Mouse (Mus musculus) adrenal gland, postnatal 4 days (tissue): ENCODE results near the gene Lama4. TPM values are rescaled to one million over a fixed set of nuclear protein-coding genes. Genes with fewer than 3 reads are reported as not detected.

Experiments
- DNase-seq, 2 experiments: peaks; one replicate each; pipeline ENCODE4 v3.0.0; 2021 to 2022; ENCODE audit warnings: low spot score in 2 of 2, mixed read lengths in 2 of 2
- long read RNA-seq, 2 experiments: library from polyadenylated mRNA; stranded (forward); transcript quantifications; one replicate each; pipeline ENCODE4 v2.0.0; 2021
- total RNA-seq, 2 experiments: library from RNA; stranded (reverse); gene quantifications; 2 replicates each; pipeline ENCODE4 v1.2.3; 2021

Gene Lama4
- total RNA-seq, result 100 to 1,000 TPM; 115 to 122 TPM
- long read RNA-seq, experiment 1, full-length matches to known transcripts, result 5 of 11 reads
- long read RNA-seq, experiment 1, partial matches to known transcripts, result 5 of 11 reads
- long read RNA-seq, experiment 1, other reads (novel, unspliced or antisense), result 1 of 11 reads
- long read RNA-seq, experiment 2, full-length matches to known transcripts, result 22 of 50 reads
- long read RNA-seq, experiment 2, partial matches to known transcripts, result 22 of 50 reads
- long read RNA-seq, experiment 2, other reads (novel, unspliced or antisense), result 6 of 50 reads

DNA sequence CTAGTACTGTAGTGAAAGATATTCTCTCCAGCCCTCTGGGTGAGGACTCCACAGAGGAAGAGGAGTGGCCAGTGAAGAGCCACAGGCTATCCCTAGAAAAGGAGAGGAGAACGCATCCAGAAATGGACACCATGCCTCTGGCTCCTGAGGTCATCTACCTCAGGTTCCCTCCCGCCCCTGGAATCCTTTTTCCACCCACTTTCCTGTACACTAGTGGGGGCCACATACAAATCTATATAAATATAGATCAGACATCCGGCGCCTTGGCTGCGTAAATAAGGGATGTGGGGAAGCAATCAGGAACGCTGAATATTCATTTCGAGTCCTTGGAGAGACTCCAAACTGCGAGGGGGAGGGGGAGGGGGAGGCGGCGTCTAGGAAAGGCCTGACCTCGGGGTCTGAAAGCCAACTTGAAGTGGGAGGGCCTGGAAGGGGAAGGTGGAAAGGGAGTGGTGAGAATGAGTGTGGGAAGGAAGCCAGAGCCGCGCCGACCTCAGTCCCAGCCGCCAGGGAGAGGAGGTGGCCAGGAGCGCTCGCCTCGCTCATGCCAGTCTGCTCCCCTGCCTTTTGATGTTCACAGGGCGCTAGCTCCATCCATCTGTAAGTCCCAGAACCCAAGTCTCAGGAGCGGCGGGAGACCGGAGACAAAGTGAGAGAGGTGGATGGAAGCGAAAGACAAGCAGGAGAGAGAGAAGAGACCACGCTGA lies at the start of gene Lama4:
Gene Lama4 (plus strand): TSS at position 441 of the 707 bp plus-strand sequence.
- peak; percentile 28 to 51 for DNase-seq

DNA sequence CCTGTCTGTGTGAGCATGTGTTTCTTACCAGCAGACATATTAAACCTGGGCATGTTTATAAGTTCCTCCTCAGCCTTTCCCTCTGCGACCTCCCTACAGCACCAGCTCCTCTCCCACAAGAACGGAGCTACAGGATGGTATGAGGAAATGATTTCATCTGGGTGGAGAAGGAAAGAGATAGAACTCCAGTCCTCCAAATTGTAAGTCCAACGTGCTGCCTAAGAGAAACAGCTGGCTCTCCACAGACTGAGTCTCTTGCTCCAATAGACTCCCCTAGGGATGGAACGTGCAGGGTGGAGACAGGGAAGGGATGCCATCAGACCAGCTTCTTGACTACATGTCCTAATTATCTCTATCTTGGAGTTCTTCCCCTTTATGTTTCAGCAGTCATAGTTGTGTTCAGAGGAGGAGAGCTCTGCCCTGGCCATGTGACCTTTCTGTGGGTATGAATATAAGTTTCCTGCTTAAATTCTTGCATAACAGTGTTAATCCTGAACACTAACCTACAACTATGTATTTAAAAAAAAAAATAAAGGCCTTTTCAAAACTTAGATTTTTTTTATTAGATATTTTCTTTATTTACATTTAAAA lies 49.2 kb upstream of the Lama4 start:
- DNase-seq, result no peak

DNA sequence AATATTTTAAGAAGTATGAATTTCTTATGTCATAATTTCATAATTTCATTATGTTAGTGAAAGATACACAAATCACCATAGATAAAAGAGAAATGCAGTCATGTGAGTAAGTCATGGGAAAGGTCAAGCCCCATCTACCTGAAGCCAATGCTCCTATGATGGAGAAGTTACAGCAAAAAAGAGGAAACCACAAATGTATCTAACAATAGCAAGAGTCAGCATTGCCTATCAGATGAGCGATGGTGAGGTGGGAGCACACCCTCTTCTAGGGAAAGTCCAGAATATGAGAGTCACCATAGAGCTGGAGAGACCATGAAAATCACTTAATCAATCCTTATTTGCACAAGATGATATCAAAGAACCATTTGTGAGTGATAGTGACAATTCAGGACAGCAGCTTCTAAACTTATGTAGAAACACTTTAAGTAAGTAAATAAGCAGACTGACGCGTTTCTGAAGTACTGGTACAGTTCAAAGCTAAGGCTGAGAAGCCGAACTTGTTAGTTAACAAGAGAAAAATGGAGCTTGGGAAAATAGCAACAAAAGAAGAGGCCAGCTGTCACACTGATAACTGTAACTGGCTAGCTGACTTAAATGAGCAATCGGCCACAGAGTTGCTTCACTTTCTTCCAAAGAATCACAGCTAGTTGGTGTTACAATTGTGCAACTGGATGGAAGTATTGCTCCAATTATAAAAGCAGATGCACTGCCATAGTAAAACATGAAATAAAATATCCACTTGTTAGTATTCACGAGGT lies 36.2 kb upstream of the Lama4 start:
- no peak for DNase-seq

DNA sequence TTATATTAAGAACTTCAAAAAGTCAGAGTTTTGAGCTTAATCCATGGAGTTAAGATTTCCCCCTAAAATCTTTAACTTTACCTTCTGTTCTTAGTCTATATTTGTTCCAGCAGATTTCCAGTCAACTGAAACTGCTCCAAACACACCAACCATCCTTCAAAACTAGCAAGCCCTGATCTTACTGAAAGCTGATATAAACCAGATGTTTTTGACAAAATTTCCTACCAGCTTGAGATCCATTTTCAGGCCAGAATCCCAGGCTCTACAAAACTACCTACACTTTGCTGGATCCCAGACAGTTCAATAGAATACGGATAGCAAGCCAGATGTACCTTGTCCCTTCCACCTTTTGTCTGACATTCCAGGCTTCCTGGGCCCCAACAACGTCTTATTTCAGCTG lies 20.6 kb upstream of the Lama4 start:
- DNase-seq, result no peak

DNA sequence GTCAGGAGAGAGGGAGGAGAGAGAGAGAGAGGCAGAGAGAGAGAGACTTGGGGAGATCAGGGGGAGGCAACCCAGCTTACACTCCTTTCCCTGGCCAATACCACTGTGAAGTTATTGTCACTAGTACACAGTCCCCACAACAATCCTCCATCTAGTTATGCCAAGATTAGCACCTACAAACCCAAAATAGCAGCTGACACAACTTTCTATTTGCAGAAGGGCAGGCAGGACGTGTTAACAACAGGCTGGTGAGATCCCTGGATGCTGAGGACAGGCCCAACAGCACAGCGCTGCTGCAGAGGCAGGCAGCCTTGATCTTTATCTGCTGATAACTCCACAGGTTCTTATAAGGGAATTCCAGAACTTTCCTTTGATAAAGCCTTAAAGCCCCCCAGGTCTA lies 3.4 kb upstream of the Lama4 start:
- DNase-seq, result no peak

DNA sequence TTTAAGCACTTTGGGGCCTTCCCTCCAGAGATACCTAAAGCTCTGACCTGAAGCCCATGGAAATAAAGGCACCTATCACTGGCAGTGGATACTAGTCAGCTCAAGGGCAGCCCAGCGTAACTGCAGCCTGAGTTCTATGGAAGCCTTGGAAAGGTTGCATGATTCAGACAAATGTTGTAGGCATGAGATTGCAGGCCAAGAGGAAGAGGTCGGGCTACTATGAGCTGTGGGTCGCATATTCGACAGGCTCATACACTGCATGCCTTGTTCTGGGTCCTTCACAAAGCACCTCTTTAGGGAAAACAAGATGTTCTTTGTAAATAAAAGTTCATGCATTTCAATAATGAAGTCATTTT lies 618 bp upstream of the Lama4 start:
- no peak for DNase-seq

DNA sequence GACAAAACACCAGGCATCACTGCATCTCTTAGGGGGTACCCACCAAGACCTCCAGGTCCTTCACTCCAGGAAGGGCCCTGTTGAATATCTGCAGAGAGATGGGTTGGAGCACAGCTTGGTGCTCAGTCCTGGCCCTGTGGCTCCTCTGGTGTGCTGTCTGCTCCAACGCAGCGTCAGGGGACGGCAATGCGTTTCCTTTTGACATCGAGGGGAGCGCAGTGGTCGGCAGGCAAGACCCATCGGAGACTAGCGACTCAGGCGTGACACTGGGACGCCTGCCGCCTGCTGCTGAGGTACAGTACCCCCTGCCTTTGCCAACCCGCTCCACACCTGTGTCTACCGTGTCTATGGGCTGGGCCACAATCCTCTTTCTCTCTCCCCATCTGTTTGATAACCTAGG lies 542 bp downstream of the Lama4 start:
- DNase-seq, result no peak

DNA sequence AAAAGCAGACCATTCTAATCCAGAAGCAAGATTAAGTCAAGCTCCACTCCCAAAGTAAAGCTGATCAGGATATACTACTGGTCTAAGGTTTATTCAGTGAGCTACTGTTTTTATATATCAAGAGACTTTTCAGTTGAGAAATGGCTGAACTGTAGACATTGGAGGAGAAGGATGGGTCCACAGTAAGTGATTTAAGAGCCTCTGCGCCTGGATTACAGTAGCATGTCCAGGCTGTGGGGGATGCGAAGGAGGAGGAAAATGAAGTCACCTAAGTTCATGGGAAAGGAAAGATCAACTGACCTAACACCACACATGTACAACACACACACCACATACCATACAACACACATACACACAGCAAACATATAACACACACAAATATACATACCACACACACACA lies 1.3 kb downstream of the Lama4 start:
- no peak for DNase-seq

DNA sequence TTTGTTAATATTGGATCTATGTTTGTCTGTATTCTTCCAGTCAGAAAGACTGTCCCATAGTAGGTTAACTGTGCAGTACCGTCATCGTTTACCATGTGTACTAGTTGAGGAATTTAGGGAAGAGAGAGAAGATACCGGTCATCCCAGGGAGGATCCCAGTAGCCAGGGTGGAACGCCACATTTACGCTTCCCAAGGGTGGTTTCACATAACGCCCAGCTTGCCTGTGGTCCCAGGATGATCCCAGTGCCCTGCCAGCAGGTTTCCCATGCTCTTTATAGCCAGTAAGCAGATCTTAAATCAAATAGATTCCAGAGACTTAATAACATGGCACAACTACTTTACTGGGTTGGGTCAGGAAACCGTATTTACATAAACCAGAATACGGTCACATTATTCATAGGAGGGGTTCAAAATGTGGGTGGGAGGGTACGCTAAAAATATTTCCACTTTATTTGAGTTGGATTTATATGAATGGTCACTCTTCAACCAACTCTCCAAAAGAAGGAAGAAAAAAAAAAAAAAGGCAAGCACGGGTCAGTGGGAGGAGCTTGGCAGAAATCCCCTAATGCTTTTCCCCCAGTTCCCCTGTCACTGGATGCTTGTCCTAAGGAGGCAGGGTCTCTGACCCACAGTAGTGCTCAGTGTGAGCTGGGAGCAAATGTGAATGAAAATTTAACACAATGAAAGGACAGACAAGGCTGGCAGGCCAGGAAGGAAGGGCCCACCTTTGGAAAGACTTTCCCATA lies 3.2 kb downstream of the Lama4 start:
- no peak for DNase-seq

DNA sequence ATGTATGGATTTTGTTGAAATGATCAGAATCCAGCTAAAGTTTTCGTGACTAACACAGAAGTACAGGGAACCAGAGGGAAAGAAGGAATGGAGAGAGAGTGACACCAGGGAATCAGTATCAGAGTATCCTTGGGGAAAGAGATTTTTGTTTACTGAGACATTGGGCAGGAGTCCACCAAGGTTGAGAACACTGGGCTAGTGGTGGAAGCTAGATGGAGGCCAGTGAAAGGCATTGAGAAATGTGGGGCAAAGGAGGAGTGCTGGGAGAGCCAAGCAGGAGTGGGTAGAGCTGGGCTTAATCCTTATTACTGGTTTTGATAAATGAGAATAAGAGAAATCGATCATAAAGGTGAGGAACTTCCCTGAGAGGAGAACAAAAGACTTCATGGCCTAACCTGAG lies 4.2 kb downstream of the Lama4 start:
- DNase-seq, result no peak

DNA sequence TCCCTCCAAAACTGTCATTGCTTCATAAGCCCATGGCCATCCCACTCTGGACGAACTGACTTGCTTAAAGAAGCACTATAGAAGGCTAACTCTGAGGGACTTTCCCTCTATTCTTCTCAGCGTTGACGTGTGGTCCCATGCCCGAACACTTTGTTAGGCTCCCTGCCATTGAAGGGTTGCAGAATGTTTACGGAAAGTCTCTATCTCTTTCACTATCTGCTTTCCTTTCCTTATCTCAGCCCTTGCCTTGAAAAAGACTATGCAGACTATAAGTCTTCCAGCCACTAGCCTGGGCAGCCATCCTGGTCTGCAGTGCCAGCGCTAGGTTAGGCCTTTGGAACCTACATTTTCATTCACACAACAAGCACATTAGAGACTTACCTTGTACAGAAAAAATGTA lies 4.7 kb downstream of the Lama4 start:
- no peak for DNase-seq

DNA sequence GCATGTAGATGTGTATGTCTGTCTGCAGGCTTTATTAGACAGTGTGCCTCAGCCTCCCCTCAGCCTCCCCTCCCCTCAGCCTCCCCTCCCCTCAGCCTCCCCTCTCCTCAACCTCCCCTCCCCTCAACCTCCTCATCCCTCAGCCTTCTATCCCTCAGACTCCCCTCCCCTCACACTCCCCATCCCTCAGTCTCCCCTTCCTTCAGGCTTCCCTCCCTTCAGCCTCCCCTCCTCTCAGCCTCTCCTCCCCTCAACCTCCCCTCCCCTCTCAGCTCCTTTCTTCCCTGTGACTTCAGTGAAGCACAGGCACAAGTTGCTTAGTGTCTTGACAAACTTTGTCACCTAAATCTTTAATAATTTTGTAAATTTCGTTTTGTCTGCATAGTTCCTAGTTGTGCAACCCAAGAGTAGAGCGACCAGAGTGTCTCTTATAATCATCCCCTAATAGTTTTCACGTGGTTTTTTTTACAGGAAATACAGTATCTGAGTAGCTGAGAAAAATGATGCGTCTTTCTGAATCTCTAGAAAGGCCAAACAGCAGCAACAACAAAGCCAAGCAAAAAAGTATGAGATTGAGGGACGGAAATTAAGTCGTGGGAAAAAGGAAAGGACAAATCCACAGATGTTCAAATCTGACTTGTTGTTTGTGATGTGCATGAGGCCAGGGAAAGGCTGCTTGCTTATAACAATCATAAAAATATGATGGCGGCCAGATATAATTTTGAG lies 7.1 kb downstream of the Lama4 start:
- no peak for DNase-seq

DNA sequence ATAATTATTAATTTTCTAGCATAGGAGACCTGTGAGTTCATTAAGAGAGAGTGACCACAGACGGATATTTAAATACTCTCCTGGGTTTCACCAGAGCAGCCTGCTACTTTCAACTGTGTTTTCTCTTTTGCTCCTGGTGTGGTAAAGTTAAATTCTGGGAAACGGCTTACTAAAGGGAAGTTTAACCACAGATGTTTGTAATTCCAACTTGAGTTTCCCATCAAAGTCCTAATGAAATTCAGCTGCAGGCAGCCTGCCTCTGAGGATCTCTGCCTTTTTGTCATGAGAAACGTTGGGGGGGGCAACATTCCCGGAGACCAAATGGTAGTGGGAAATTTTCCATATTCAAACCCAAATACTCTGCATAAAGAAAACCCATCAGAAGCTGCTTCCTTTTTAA lies 7.7 kb downstream of the Lama4 start:
- DNase-seq, result no peak

DNA sequence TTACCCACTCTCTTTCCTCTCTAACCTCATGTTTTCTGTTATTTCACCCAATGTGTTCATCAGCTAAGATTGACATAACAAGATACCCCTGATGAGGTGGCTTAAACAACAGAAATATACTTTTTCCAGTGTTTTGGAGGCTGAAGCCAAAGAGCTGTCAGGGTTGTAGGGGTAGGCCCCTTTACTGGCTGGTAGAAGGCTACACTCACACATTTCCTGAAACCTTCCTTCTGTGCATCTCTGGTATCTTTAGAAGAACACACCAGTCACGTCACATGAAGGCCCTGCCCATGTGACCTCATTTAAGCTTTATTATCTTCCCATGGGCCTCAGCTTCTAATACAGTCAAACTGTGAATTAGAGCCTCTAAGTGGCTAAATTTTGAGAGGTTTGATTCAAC lies 12.9 kb downstream of the Lama4 start:
- no peak for DNase-seq

DNA sequence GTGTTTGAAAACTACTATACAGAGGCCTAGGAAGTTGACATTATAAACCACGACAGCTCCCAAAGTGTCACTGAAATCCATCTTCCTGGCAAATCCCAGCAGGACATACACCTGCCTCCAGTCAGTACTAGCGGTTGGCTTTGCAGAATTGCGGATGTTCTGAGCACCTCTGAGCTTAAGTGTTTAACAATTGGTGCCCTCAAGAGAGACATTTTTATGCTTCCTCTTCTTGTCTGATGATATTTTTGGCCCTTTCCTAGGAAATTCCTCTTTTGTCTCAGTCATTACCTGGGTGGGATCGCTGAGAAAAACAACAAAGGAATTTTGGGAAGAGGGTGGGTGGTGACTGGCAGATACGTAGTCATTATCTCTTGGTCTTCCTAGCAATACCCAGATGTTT lies 14.4 kb downstream of the Lama4 start:
- no peak for DNase-seq

DNA sequence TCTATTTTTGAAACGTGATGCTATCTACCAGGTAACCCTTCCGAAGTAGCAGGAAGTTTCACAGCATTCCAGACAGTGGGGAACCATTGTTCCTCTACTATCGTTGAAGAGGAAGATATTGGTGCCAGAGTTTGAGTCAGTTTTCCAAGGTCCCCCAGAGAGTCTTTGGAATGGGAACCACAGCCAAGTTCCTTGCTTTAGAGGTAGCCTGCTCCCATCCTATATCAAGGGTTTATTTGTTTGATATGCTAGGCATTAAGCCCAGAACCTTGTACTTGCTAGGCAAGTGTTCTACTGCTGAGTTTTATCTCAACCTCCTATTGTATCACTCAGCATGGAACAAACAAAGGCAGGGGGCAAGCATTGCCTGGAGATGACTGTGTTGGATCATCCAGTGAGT lies 15.7 kb downstream of the Lama4 start:
- no peak for DNase-seq

DNA sequence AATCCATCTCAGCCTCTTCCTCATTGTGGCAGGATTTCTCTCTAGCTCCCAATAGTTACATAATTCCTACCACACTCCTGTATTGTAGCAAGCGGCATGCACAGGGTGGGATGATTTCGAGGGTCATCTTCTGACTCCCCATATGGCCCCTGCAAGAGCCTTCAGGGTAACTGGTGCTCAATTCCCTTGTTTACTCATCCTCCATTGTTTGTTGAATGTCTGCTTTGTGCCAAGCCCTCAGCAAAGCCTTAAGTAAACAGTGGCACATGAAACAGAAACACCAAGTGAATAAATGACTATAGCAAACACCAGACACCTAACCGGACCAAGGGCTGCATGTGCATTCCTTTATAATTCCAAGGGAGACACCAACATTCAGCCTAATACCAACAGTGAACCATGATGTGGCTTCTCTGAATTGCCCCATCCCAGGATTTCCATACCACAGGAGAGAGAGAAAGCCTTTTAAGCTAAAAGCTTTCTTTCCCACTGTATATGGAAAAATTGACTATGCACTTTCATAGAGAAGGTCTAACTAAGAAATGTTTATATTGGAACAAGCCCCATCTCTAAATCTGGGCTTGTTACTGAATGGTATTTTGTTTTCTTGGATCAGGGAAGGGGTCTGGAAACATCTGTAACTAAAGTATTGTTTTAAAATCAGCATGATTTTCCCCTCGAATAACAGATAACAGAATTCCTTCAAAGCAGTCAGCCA lies 19.2 kb downstream of the Lama4 start:
- no peak for DNase-seq

DNA sequence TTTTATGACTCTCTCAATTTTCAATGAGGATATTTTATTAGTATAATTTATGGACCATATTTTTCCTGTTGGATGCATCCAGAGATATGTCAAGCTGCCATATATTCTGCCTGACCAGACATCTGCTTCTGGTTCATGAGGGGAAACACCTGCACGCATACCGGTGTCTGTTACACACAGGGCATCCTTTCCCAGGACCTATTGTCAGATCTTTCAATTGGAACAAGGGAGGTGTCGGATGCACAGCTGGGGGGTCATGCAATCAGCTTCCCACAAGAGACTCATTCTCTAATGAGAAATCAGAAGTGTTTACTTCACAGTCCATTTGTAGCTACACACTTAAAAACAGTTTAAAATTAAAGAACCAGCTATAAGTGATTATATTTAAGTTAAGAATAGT lies 20.7 kb downstream of the Lama4 start:
- DNase-seq, result no peak

DNA sequence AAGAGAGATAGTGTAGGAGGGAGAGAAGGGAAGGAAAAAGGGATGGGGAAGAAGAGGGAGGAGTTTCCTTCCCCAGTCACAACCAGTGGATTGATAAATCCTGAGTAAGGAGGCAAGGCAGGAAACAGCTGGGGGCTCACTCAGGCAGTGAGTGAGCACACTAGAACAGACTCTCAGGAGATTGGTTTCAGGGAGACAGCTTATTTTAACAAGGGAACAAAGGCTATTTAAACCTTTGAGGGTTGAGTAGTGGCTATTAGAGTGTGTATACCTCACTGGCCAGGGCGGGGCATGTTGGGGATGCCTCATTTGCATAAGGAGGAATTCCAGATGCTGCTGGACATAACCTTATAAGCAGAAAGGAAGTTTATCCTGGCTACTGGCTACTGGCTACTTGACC lies 27.5 kb downstream of the Lama4 start:
- DNase-seq, result no peak
